Mouse (Mus musculus): ENCODE results near the gene Ccdc30. TPM values are rescaled to one million over a fixed set of nuclear protein-coding genes. Genes with fewer than 3 reads are reported as not detected.

Ccdc30 gene
- polyA plus RNA-seq (2015; fragmentation: Nextera tagmentation; extraction: Ambion mirVana) = 17.3 and 17.9 TPM in 2 replicates

GRCm38 (mm10) chr4:119415072-119415753, at the start of gene Ccdc30:
Ccdc30 (minus strand) TSS chr4:119415521.
- peak; percentile 99 for ATAC-seq (ENCODE audit: low read depth)
- Histone ChIP-seq H3K27me3 (no peaks in the 10 kb centered on the region), H3K27ac (replicated peaks) (peak within 1 kb of the TSS; percentile 73), H3K4me1 (replicated peaks) (peaks cover 27% of the 10 kb centered on the region), H3K36me3 (0 out of 2 replicates have a peak, but pooled peaks cover 7% of the 10 kb centered on the region), H3K9ac (peak within 1 kb of the TSS; percentile 78), H3K4me2 (peak within 1 kb of the TSS; percentile 73), H3K4me3 (peak within 1 kb of the TSS; percentile 61), H3K9me3 (no peaks in the 10 kb centered on the region)
- under 1% methylated on average over 49 of the region's 49 CpGs for WGBS

- Histone ChIP-seq H3K36me3 (0 out of 2 replicates have a peak, but pooled peaks cover 4% of the 10 kb centered on the region), H3K27ac (replicated peaks) (peak overlapping the region; percentile 91), H3K9me3 (no peaks in the 10 kb centered on the region), H3K4me1 (replicated peaks) (peaks cover 46% of the 10 kb centered on the region), H3K4me2 (no peak overlapping the region), H3K9ac (no peak overlapping the region), H3K27me3 (no peaks in the 10 kb centered on the region), H3K4me3 (no peak overlapping the region)
- 64% methylated on average over 13 of the region's 13 CpGs for WGBS
- no peak for ATAC-seq (ENCODE audit: low read depth)
Observed at GRCm38 (mm10) chr4:119463756-119464419, 48.6 kb upstream of the Ccdc30 start.

GRCm38 (mm10) chr4:119462858-119463755, 47.8 kb upstream of the Ccdc30 start:
- Histone ChIP-seq H3K27me3 (no peaks in the 10 kb centered on the region), H3K4me1 (replicated peaks) (peaks cover 46% of the 10 kb centered on the region), H3K4me2 (peak overlapping the region; percentile 19), H3K9ac (peak overlapping the region; percentile 41; the same call in 1 of the 2 replicates), H3K4me3 (no peak overlapping the region), H3K9me3 (no peaks in the 10 kb centered on the region), H3K27ac (replicated peaks) (peak overlapping the region; percentile 91), H3K36me3 (0 out of 2 replicates have a peak, but pooled peaks cover 3% of the 10 kb centered on the region)
- peak; percentile 72 for ATAC-seq (ENCODE audit: low read depth)
- 33% methylated on average over 11 of the region's 11 CpGs for whole genome bisulfite sequencing

GRCm38 (mm10) chr4:119462457-119462856, 47.1 kb upstream of the Ccdc30 start:
- no peaks in the 10 kb centered on the region for H3K36me3 ChIP-seq
- peak overlapping the region; percentile 91 for H3K27ac ChIP-seq (replicated peaks)
- peak overlapping the region; percentile 19 for H3K4me2 ChIP-seq
- H3K4me3 ChIP-seq = no peak overlapping the region
- 0 out of 2 replicates have a peak, but pooled peaks have one; percentile 4 for ATAC-seq (ENCODE audit: low read depth)
- WGBS = 87% methylated on average over 3 of the region's 3 CpGs
- H3K9ac ChIP-seq = peak overlapping the region; percentile 41; the same call in 1 of the 2 replicates
- no peaks in the 10 kb centered on the region for H3K27me3 ChIP-seq
- H3K9me3 ChIP-seq = no peaks in the 10 kb centered on the region
- peaks cover 46% of the 10 kb centered on the region for H3K4me1 ChIP-seq (replicated peaks)

GRCm38 (mm10) chr4:119460728-119461141, 45.4 kb upstream of the Ccdc30 start:
- Histone ChIP-seq H3K27ac (replicated peaks) (peak overlapping the region; percentile 91), H3K36me3 (no peaks in the 10 kb centered on the region), H3K4me2 (peak overlapping the region; percentile 29; the same call in 1 of the 2 replicates), H3K9ac (no peak overlapping the region; the same call in 1 of the 2 replicates), H3K9me3 (no peaks in the 10 kb centered on the region), H3K4me3 (no peak overlapping the region), H3K4me1 (replicated peaks) (peaks cover 46% of the 10 kb centered on the region), H3K27me3 (no peaks in the 10 kb centered on the region)
- WGBS = 13% methylated on average over 8 of the region's 8 CpGs
- peak; percentile 79 for ATAC-seq (ENCODE audit: low read depth)

- ATAC-seq (ENCODE audit: low read depth) = peak; percentile 32; the same call in 1 of the 2 replicates
- peak overlapping the region; percentile 91 for H3K27ac ChIP-seq (replicated peaks)
- no peaks in the 10 kb centered on the region for H3K27me3 ChIP-seq
- H3K4me2 ChIP-seq = 0 out of 2 replicates have a peak overlapping the region, but pooled peaks have one; percentile 29
- H3K4me1 ChIP-seq (replicated peaks) = peaks cover 46% of the 10 kb centered on the region
- no peaks in the 10 kb centered on the region for H3K9me3 ChIP-seq
- no peak overlapping the region; the same call in 1 of the 2 replicates for H3K9ac ChIP-seq
- 60% methylated on average over 5 of the region's 5 CpGs for WGBS
- no peaks in the 10 kb centered on the region for H3K36me3 ChIP-seq
- no peak overlapping the region for H3K4me3 ChIP-seq
Observed at GRCm38 (mm10) chr4:119460296-119460695, 45.0 kb upstream of the Ccdc30 start.

- 13% methylated on average over 6 of the region's 6 CpGs for WGBS
- Histone ChIP-seq H3K27me3 (no peaks in the 10 kb centered on the region), H3K4me3 (no peak overlapping the region), H3K36me3 (no peaks in the 10 kb centered on the region), H3K27ac (replicated peaks) (peak overlapping the region; percentile 61), H3K9me3 (no peaks in the 10 kb centered on the region), H3K4me2 (no peak overlapping the region), H3K9ac (no peak overlapping the region), H3K4me1 (replicated peaks) (peaks cover 11% of the 10 kb centered on the region)
- peak; percentile 64 for ATAC-seq (ENCODE audit: low read depth)
Observed at GRCm38 (mm10) chr4:119453533-119453932, 38.2 kb upstream of the Ccdc30 start.

- Histone ChIP-seq H3K4me2 (no peak overlapping the region), H3K4me3 (no peak overlapping the region), H3K27ac (replicated peaks) (peak overlapping the region; percentile 61), H3K27me3 (no peaks in the 10 kb centered on the region), H3K4me1 (replicated peaks) (peaks cover 11% of the 10 kb centered on the region), H3K9ac (no peak overlapping the region), H3K9me3 (no peaks in the 10 kb centered on the region), H3K36me3 (no peaks in the 10 kb centered on the region)
- 0 out of 2 replicates have a peak, but pooled peaks have one; percentile 22 for ATAC-seq (ENCODE audit: low read depth)
- 67% methylated on average over 5 of the region's 5 CpGs for WGBS
Observed at GRCm38 (mm10) chr4:119453128-119453527, 37.8 kb upstream of the Ccdc30 start.

- H3K4me2 ChIP-seq = no peak overlapping the region
- H3K4me1 ChIP-seq (replicated peaks) = peaks cover 11% of the 10 kb centered on the region
- ATAC-seq (ENCODE audit: low read depth) = no peak
- H3K9ac ChIP-seq = no peak overlapping the region
- no peaks in the 10 kb centered on the region for H3K27me3 ChIP-seq
- H3K9me3 ChIP-seq = no peaks in the 10 kb centered on the region
- no peak overlapping the region for H3K27ac ChIP-seq (replicated peaks)
- no peaks in the 10 kb centered on the region for H3K36me3 ChIP-seq
- H3K4me3 ChIP-seq = no peak overlapping the region
- WGBS = 77% methylated on average over 7 of the region's 7 CpGs
Observed at GRCm38 (mm10) chr4:119450436-119450835, 35.1 kb upstream of the Ccdc30 start.

GRCm38 (mm10) chr4:119447786-119448185, 32.5 kb upstream of the Ccdc30 start:
- 86% methylated on average over 3 of the region's 3 CpGs for WGBS
- no peaks in the 10 kb centered on the region for H3K27me3 ChIP-seq
- H3K4me1 ChIP-seq (replicated peaks) = no peaks in the 10 kb centered on the region; the same call in 1 of the 2 replicates
- no peak overlapping the region for H3K9ac ChIP-seq
- H3K36me3 ChIP-seq = no peaks in the 10 kb centered on the region
- no peak overlapping the region for H3K4me3 ChIP-seq
- H3K9me3 ChIP-seq = no peaks in the 10 kb centered on the region
- H3K4me2 ChIP-seq = no peak overlapping the region
- no peak for ATAC-seq (ENCODE audit: low read depth)
- no peak overlapping the region for H3K27ac ChIP-seq (replicated peaks)

GRCm38 (mm10) chr4:119447261-119447660, 31.9 kb upstream of the Ccdc30 start:
- H3K4me2 ChIP-seq = no peak overlapping the region
- no peak overlapping the region for H3K4me3 ChIP-seq
- no peaks in the 10 kb centered on the region for H3K9me3 ChIP-seq
- no peaks in the 10 kb centered on the region for H3K36me3 ChIP-seq
- H3K27me3 ChIP-seq = no peaks in the 10 kb centered on the region
- H3K9ac ChIP-seq = no peak overlapping the region
- no peak overlapping the region for H3K27ac ChIP-seq (replicated peaks)
- 92% methylated on average over 6 of the region's 6 CpGs for WGBS
- H3K4me1 ChIP-seq (replicated peaks) = no peaks in the 10 kb centered on the region; the same call in 1 of the 2 replicates
- ATAC-seq (ENCODE audit: low read depth) = no peak
